7 mouse cellular contexts compared by ENCODE assay signal in the genomic region with DNA sequence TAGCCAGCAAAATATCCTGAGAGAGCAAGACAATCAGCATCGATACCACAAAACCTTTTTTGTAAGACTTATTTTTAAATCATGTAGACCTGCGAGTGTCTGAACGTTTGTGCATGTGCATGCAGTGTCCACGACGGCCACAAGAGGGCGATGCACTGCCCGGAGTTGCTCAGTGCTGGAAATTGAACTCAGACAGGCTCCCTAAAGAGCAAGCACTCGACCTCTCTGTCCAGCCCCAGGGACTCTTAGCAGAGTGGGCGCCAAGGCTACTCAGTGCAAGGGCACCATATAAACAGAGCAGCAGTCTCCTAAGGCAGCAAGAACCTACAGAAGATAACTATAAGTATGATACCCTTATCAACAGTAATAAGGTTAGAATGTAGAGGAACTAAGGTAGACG. TPM values are rescaled to one million over a fixed set of nuclear protein-coding genes. Genes with fewer than 3 reads are reported as not detected.
DNase-seq lines count a peak whose midpoint lies in the region; ATAC-seq and TF ChIP-seq lines count a peak whose summit lies in the region.

No protein-coding gene starts in this region.

- no peaks in the 10 kb centered on the region for H3K4me1 ChIP-seq in kidney, postnatal 0 days (replicated peaks; ENCODE audit: insufficient read depth, low read length)
- H3K4me1 ChIP-seq in liver, embryonic 16.5 days (ENCODE audit: control insufficient read depth, low read depth, low read length): no peaks in the 10 kb centered on the region

- TF ChIP-seq CTCF in kidney, postnatal 0 days (IDR thresholded peaks at IDR 0.05; ENCODE audit: low read depth): peak; percentile 93

- H3K4me2 ChIP-seq in kidney, postnatal 0 days (ENCODE audit: low read length): no peak overlapping the region
- no peak overlapping the region for H3K4me2 ChIP-seq in liver, embryonic 16.5 days (ENCODE audit: low read depth, low read length)

- no peak; the same call in 1 of the 2 replicates for ATAC-seq in kidney, postnatal 0 days (replicated peaks; ENCODE audit: low FRiP score, low read depth)
- peak; percentile 19; the same call in 1 of the 2 replicates for ATAC-seq in liver, embryonic 16.5 days (ENCODE audit: low read depth)

- H3K9me3 ChIP-seq in kidney, postnatal 0 days (replicated peaks; ENCODE audit: low read length): no peaks in the 10 kb centered on the region
- no peaks in the 10 kb centered on the region for H3K9me3 ChIP-seq in liver, embryonic 16.5 days (replicated peaks; ENCODE audit: control insufficient read depth, low read length)

- H3K36me3 ChIP-seq in kidney, postnatal 0 days (ENCODE audit: insufficient read depth, low read length): no peaks in the 10 kb centered on the region
- H3K36me3 ChIP-seq in liver, embryonic 16.5 days (ENCODE audit: control insufficient read depth, insufficient read depth): no peaks in the 10 kb centered on the region

- DNase-seq in CD4-positive, CD25-positive, alpha-beta regulatory T cell, adult 2 months (ENCODE audit: low read depth, low spot score): peak; percentile 86
- peak; percentile 36 for DNase-seq in MN1 (ENCODE audit: low spot score)
- DNase-seq in cerebellum, adult 9-10 months: peak; percentile 51
- peak; percentile 63 to 67 for DNase-seq in frontal cortex, postnatal 36 days (ENCODE audit: low spot score in 2 of 2)
- DNase-seq in kidney, postnatal 0 days (ENCODE audit: low spot score): peak; percentile 73
- peak; percentile 64 to 66 for DNase-seq in right cerebral cortex, adult 2 months (ENCODE audit: low spot score in 2 of 2)

- 29% methylated on average over 10 of the region's 10 CpGs for WGBS in kidney, postnatal 0 days
- 12% methylated on average over 10 of the region's 10 CpGs for WGBS in liver, embryonic 16.5 days (ENCODE audit: insufficient replicate concordance)

- no peak overlapping the region for H3K9ac ChIP-seq in kidney, postnatal 0 days (ENCODE audit: low read depth, low read length)
- H3K9ac ChIP-seq in liver, embryonic 16.5 days (ENCODE audit: low read depth, low read length): no peak overlapping the region

- no peak overlapping the region for H3K27ac ChIP-seq in kidney, postnatal 0 days
- no peak overlapping the region for H3K27ac ChIP-seq in liver, embryonic 16.5 days (ENCODE audit: low read length)

- H3K27me3 ChIP-seq in kidney, postnatal 0 days (ENCODE audit: insufficient read depth, low read length): no peaks in the 10 kb centered on the region
- no peaks in the 10 kb centered on the region for H3K27me3 ChIP-seq in liver, embryonic 16.5 days (ENCODE audit: control insufficient read depth, insufficient read depth, low read depth, low read length)

- no peak overlapping the region for H3K4me3 ChIP-seq in kidney, postnatal 0 days (replicated peaks; ENCODE audit: low read depth, low read length)
- H3K4me3 ChIP-seq in liver, embryonic 16.5 days (ENCODE audit: low read depth, low read length): no peak overlapping the region

RNA-seq across cellular contexts. Expression of gene St8sia1, which starts 24.5 kb away (rescaled TPM):
- 2.3 and 2.4 TPM in 2 replicates for polyA plus RNA-seq in kidney, postnatal 0 days (2015; fragmentation: Nextera tagmentation; extraction: Ambion mirVana)
- 0.05 and 0.21 TPM in 2 replicates for polyA plus RNA-seq in liver, embryonic 16.5 days (2015; fragmentation: Nextera tagmentation; extraction: Ambion mirVana)

Comparison
In these comparisons a context has a peak if more than half of its experiments do, and no peak if none do; other contexts are left out.
1. DNase-seq: peak in every context shown above with its lines; median percentile 86 in CD4-positive, CD25-positive, alpha-beta regulatory T cell, adult 2 months; 73 in kidney, postnatal 0 days; 65 in frontal cortex, postnatal 36 days; 65 in right cerebral cortex, adult 2 months; 51 in cerebellum, adult 9-10 months; 36 in MN1.